Mouse (Mus musculus) CD8-positive naive resting alpha-beta T cell, adult 2 months (primary cell): ENCODE measurements at regions not wholly inside any gene's neighbourhood (a gene's known extent, or its start where the extent isn't known, plus 50 kb on each side); places are given as distances from the start of the nearest gene placed in this dataset.
"Not testable (repeated sequence)": the region's sequence is repeated elsewhere in the genome, so short reads cannot be mapped to it uniquely, and the experiment has no call there.

Experiments
- DNase-seq, 2 experiments: peaks; one replicate each; pipeline ENCODE4 v3.0.0; 2022; ENCODE audit warnings: low read depth in 2 of 2, low spot score in 2 of 2

DNA sequence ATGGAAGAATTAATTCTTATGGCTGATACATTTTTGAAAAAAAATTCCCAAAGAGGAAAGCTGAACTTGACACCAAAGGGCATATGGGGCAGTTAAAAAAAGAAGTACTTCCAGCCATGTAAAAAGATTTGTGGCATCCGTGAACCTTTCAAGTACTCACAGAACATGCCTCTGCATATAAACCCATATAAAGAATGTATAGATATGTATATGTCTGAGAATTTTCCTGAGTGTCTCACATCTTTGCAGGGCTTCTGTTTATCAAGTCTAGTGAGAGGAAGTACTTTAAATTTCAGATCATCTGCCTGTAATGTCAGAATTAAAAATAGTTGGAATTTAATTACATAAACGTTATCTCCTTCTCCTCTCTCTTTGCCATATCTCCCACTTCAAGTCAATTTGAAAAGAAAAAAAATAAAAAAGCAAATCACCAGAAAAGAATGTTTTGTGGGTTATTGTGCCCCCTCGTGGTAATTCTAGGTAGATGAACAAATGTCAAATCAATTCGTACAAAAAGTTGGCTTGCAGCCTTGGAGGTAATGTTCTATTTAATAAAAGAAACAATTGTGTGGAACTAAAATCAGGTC is 400.4 kb downstream of the Trib2 start:
- no peak for DNase-seq

GRCm38 (mm10) chr12:15410419-15410818 is 406.3 kb downstream of the Trib2 start:
- no peak for DNase-seq

- not testable (repeated sequence) for DNase-seq
Observed at GRCm38 (mm10) chr12:15407577-15407976, 409.1 kb downstream of the Trib2 start.

DNA sequence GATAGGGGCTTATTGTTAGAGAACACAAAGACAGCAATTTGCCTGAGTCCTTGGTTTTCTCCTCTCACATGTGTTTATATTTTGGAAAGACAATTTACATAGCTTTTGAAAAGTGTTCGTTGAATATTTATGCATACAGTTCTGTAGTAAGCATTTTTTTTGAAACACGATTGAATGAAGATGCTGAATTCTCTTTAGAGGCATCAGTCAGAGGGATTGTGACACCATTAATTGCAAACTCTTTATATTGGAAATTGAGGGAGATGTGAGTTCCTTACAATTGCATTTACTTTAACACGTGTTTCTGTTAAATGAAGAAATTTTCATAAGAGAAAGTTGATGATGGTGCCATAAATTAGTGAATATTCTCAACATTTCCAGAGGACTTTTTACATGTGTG is 424.1 kb downstream of the Trib2 start:
- no peak for DNase-seq

GRCm38 (mm10) chr12:15388574-15388973 is 428.1 kb downstream of the Trib2 start:
- no peak for DNase-seq

DNA sequence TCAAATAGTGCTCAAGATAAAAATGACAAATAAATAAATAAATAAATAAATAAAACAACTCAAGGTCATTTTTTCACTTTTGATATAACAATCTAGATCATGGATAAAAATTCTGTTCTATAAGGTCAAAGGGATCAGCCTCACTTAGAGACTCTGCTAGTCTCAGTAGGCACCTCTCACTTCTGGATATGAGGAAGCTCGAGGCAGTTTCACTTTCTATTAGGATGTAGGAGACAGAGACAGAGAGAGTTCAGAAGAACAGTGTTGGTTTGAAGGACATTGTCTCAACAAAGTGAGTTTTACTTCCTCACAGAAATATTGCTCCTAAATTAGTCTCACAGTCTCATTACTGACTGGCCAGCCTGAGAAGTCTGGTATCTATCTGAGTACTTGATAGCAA is 458.9 kb downstream of the Trib2 start:
- DNase-seq, result no peak

- DNase-seq, result no peak
Observed at GRCm38 (mm10) chr12:15320697-15321449, 495.8 kb downstream of the Trib2 start.

DNA sequence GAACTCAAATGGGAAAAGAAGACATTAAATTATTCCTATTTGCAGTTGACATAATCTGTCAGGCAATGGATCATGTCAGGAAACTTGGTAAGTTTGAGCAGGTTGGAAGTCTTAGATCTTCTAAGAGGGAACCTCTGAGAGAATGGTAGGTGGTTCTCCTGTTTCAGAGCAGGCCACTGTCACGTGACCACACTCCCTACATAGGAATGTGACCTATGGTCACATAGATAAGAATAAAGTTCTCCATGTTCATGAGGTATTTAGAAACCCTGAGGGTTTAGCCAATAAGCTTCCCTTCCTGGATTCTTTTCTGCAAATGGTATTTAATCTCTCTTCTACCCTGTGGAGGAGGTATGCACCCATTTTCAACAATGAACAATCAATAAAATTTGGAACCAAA is 497.1 kb downstream of the Trib2 start:
- no peak for DNase-seq

DNA sequence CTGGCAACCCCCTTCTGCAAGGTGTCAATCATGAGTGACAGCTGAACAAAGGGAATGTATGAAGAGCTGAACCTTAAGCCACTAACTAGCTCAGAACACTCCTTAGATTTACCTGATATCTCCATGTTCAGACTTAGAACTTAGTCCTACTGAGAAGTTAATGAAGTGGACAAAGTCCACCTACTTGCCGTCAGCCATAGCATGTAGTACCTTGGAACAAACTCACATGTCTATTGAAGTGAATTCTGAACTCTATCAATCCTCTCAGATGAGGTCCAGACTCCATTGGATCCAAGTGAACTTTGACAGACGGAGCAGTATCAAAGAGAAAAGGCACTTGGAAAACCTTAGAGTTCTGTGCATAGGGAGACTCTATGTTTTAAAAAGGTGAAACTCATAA is 521.8 kb downstream of the Trib2 start:
- DNase-seq, result no peak

- no peak for DNase-seq
Observed at GRCm38 (mm10) chr12:15262165-15262564, 554.6 kb downstream of the Trib2 start.

DNA sequence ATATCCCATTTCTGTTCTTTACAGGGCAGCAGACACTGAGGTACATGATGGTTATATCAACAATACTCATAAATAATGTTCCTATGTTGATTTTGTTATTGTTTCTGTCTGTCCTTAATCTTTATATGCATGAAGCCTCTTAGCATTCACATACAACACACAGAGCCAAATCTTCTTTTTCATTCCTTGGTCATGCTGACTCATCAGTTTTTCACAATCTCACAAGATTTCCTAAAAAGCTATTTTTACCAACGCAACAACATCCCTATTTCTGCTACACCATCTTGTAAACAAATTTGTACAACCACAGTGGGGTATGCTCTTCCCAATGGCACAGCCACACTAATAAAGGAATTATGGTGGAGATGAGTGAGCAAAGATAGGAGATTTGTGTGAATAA is 555.1 kb downstream of the Trib2 start:
- no peak for DNase-seq

GRCm38 (mm10) chr12:15260907-15261415 is 555.8 kb downstream of the Trib2 start:
- no peak for DNase-seq

DNA sequence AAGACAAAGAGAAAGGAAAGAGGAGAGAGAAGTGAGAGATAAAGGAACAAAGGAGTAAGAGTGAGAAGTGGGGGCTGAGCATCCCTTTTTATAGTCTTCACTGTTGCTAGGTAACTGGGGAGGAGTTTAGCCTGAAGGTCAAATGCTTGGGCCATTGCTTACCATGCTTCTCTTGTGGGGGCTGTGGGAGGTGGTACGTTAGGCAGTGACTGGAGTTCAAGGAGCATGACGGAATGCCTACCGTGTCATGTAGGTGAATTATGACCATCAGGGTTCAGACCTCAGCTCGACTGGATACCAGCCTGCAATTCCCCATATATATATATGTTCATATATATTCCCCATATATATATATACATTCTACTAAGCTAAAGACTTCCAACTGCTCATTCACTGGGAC is 571.8 kb downstream of the Trib2 start:
- no peak for DNase-seq

DNA sequence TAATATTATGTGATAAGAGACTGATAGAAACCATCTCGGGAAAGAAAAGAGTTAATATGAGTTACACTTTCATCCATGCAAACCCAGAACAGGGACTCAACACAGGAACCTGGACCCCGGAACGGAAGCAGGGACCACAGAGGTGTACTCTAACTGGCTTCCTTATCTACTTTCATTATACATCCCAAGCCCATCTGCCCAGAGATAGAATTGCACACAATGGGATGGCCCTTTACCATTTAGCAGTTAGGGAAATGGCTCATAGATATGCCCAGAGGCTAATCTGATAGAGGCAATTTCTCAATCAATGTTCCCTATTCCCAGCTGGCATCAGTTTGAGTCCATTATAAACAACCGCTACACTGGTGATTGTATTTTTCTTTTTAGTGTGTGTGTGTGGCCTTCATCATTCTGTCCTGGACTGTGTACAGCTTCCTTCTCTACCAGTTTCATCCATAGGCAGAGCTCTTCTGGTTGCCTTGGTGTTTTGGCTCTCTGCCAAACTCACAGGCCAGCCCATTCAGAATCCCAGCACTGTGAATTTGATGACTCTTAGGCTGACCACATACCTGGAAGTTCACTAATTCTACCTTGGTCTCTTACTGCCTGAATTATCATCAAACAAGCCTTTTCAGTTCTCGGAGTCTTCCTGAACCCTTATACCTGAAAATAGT is 594.1 kb downstream of the Trib2 start:
- DNase-seq, result no peak

- DNase-seq, result no peak
Observed at GRCm38 (mm10) chr12:15218504-15218903, 598.2 kb downstream of the Trib2 start.

GRCm38 (mm10) chr12:15216180-15216579 is 600.5 kb downstream of the Trib2 start:
- DNase-seq, result no peak

DNA sequence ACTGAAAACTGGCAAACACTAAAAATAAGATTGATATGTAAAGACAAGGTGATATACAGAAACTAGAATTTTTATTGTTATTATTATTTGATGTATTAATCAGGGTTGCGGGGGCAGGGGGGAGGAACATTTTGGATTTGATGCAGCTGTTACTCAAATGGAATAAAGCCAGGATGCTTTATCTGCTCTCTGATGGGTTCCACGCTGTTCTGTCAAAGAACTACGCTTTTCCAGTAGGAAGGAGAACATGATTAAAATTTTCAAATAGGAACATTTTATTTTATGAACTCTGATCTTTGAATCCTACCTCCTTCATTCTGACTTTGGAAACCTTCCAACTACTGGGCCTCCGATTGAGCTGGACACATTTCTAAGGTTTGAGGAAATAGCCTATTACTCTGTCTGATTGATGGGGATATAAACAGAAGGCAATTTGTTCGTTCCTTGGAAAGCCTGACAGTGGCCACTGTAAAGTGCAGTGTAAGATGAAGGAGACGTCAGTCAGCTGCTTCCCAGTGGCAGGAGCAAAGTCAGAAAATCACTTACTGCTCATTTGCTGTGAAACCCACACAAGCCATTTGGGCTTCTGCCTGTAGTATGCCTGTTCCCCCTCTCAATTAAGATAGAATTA is 642.2 kb downstream of the Trib2 start:
- DNase-seq, result no peak

- DNase-seq, result no peak
Observed at GRCm38 (mm10) chr12:15162605-15163004, 654.1 kb downstream of the Trib2 start.

DNA sequence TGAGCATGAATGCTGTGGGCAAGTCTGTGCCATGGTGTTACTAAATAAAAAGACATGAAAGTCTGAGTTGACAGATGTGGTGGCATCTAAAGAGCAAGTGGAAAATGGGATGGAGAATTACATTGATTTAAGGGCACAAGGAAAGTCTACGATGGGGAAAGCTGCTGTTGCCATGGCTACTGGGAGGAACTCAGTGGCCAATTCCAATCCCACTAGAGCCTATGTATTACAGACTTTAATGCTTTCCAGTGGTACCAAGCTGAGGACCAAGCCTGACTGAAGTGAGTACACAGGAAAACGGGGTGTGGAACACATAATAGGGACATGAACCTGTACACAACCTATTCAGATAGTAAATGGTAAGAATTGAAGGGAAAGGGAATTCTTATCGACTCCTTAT is 654.9 kb downstream of the Trib2 start:
- no peak for DNase-seq

- no peak for DNase-seq
Observed at GRCm38 (mm10) chr12:15160478-15160998, 656.2 kb downstream of the Trib2 start.

GRCm38 (mm10) chr12:15146398-15146797 is 670.3 kb downstream of the Trib2 start:
- no peak for DNase-seq

DNA sequence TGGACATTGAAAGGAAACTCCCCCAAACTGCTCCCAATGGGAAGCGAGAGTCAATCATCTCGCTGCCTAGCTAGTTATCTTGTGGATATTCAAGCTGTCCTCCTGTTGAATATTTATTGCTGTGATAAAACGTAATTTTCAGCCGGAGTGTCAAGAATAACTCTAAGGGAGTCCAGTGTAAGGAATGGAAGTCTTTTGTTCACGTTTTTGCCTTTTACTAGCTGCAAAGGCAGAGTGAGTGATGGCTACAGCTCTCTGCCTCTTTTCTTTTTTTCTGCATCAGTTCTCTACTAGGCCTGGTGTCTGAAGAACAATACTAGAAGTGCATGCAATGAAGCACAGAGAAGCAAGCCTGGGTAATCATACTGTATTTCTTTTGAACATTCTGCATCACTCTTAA is 679.7 kb downstream of the Trib2 start:
- DNase-seq, result no peak
